Mouse (Mus musculus) CH12.LX (cell line): ENCODE measurements around the gene Ccdc96.

ENCODE experiments used
- CTCF ChIP-seq, 2 experiments: IDR thresholded peaks in 1 of 2; conservative IDR thresholded peaks in 1 of 2; 2 replicates each; pipeline ENCODE4 v1.5.1; 2011 to 2012; ENCODE audit warnings: low read depth in 2 of 2, low read length in 2 of 2, improper control_type of control experiment in 1 of 2, inconsistent platforms in 1 of 2, mild to moderate bottlenecking in 1 of 2, moderate library complexity in 1 of 2
- EP300 ChIP-seq: IDR thresholded peaks from 2 replicates; pipeline ENCODE4 v1.6.1; 2011; ENCODE audit warnings: low read length, improper control_type of control experiment
- GABPA ChIP-seq: IDR thresholded peaks from 2 replicates; pipeline ENCODE4 v1.6.1; 2012; ENCODE audit warnings: low read depth, low read length, improper control_type of control experiment, inconsistent platforms; ENCODE audit not compliant: insufficient replicate concordance
- JUND ChIP-seq: conservative IDR thresholded peaks from 2 replicates; pipeline ENCODE4 v1.6.1; 2011; ENCODE audit warnings: low read depth, low read length, improper control_type of control experiment
- KAT2A ChIP-seq: IDR thresholded peaks from 2 replicates; pipeline ENCODE4 v1.6.1; 2012; ENCODE audit warnings: low read length, improper control_type of control experiment, inconsistent platforms; ENCODE audit not compliant: insufficient replicate concordance
- MAFK ChIP-seq: IDR thresholded peaks from 2 replicates; pipeline ENCODE4 v1.6.1; 2011; ENCODE audit warnings: low read length, improper control_type of control experiment; ENCODE audit not compliant: insufficient replicate concordance
- MAZ ChIP-seq: IDR thresholded peaks from 2 replicates; pipeline ENCODE4 v1.6.1; 2012; ENCODE audit warnings: low read depth, mild to moderate bottlenecking, inconsistent platforms, low read length, improper control_type of control experiment, moderate library complexity
- PAX5 ChIP-seq: IDR thresholded peaks from 2 replicates; pipeline ENCODE4 v1.6.1; 2012; ENCODE audit warnings: low read length, inconsistent platforms, mixed read lengths
- POLR2A ChIP-seq: IDR thresholded peaks from 2 replicates; pipeline ENCODE4 v1.6.1; 2011; ENCODE audit warnings: low read depth, mild to moderate bottlenecking, improper control_type of control experiment, low read length
- RAD21 ChIP-seq: IDR thresholded peaks from 2 replicates; pipeline ENCODE4 v1.6.1; 2011; ENCODE audit warnings: low read depth, mild to moderate bottlenecking, low read length, improper control_type of control experiment, moderate library complexity
- SIN3A ChIP-seq: IDR thresholded peaks from 2 replicates; pipeline ENCODE4 v1.6.1; 2012; ENCODE audit warnings: low read length, improper control_type of control experiment, inconsistent platforms
- UBTF ChIP-seq: IDR thresholded peaks from 2 replicates; pipeline ENCODE4 v1.6.1; 2012; ENCODE audit warnings: low read depth, mild to moderate bottlenecking, inconsistent platforms, low read length, improper control_type of control experiment, moderate library complexity
- ZC3H11A ChIP-seq: IDR thresholded peaks from 2 replicates; pipeline ENCODE4 v1.6.1; 2012; ENCODE audit warnings: low read depth, mild to moderate bottlenecking, inconsistent platforms, low read length, improper control_type of control experiment
- ZNF384 ChIP-seq: IDR thresholded peaks from 2 replicates; pipeline ENCODE4 v1.6.1; 2012; ENCODE audit warnings: low read depth, low read length, improper control_type of control experiment, inconsistent platforms

GRCm38 (mm10) chr5:36505643-36506042 lies 21.3 kb downstream of the Ccdc96 start:
- TF ChIP-seq KAT2A (no peak), GABPA (no peak), PAX5 (no peak), CTCF (conservative IDR thresholded peaks at IDR 0.05 in 1 of 2, IDR thresholded peaks at IDR 0.05 in 1 of 2; ENCODE audit: low read depth in 2 of 2, low read length in 2 of 2) (no peak), POLR2A (no peak), MAZ (no peak), ZNF384 (no peak), ZC3H11A (no peak), EP300 (no peak), RAD21 (no peak), JUND (no peak), SIN3A (no peak), UBTF (no peak), MAFK (no peak)
